Mouse (Mus musculus): ENCODE data around the gene Fmnl3.

DNA sequence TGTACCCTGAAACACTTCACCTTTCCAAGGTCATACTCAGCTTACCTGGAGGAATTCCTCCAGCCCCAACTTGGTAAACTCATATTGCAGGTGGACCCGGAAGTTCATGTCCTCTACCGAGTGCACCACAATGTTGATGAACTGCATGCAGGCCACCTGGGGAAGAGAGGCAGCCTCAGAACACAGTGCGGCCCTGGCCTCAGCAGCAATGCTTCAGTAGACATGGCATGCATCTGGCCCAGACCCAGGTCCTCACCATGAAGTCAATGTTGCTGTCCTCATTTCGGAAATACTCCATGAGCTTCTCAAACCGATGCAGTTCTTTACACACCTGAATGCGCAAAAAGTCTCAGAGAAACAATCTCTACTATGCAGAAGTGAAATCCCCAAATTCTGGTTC, 44.7 kb downstream of the Fmnl3 start:
- no peak for TF ChIP-seq CTCF (IDR thresholded peaks at IDR 0.05; ENCODE audit: control insufficient read depth, insufficient read depth, insufficient replicate concordance, low read depth, low read length)
- no peak for TF ChIP-seq POLR2A (IDR thresholded peaks at IDR 0.05; ENCODE audit: control insufficient read depth, low read depth, low read length)

Measured in testis, adult 2 months (tissue).